Mouse (Mus musculus) kidney, postnatal 0 days (tissue): Measurements from ENCODE around the gene Epm2aip1. TPM values are rescaled to one million over a fixed set of nuclear protein-coding genes. Genes with fewer than 3 reads are reported as not detected.

Experiments used
- ATAC-seq: fragments of 200-750 bp; cut with Nextera tagmentation; replicated peaks from 2 replicates; pipeline ENCODE4 v1.8.0; 2017; ENCODE audit warnings: low read depth, moderate number of reproducible peaks, moderate TSS enrichment, moderate library complexity; ENCODE audit not compliant: low FRiP score
- DNase-seq: peaks from one replicate; pipeline ENCODE4 v3.0.0-alpha.2; 2016; ENCODE audit warnings: low spot score
- H3K27ac ChIP-seq: fragments of 300-500 bp; sonication (generic); 2 replicates; pipeline ENCODE4 v1.5.1; 2014; ENCODE audit warnings: mild to moderate bottlenecking
- H3K27me3 ChIP-seq: fragments of 300-500 bp; sonication (generic); 2 replicates; pipeline ENCODE4 v1.6.1; 2014; ENCODE audit warnings: low read length, mixed read lengths; ENCODE audit not compliant: insufficient read depth
- H3K36me3 ChIP-seq: fragments of 300-500 bp; sonication (generic); 2 replicates; pipeline ENCODE4 v1.6.1; 2014; ENCODE audit warnings: low read length, mixed read lengths; ENCODE audit not compliant: insufficient read depth
- H3K4me1 ChIP-seq: fragments of 300-500 bp; sonication (generic); replicated peaks from 2 replicates; pipeline ENCODE4 v1.6.1; 2014; ENCODE audit warnings: antibody characterized with exemption, low read length, mixed read lengths; ENCODE audit not compliant: insufficient read depth
- H3K4me2 ChIP-seq: fragments of 300-500 bp; sonication (generic); 2 replicates; pipeline ENCODE4 v1.6.1; 2014; ENCODE audit warnings: mild to moderate bottlenecking, low read length, moderate library complexity, mixed read lengths
- H3K4me3 ChIP-seq: fragments of 300-500 bp; sonication (generic); replicated peaks from 2 replicates; pipeline ENCODE4 v1.5.1; 2014; ENCODE audit warnings: low read depth, low read length
- H3K9ac ChIP-seq: fragments of 300-500 bp; sonication (generic); 2 replicates; pipeline ENCODE4 v1.6.1; 2014; ENCODE audit warnings: low read depth, low read length
- H3K9me3 ChIP-seq: fragments of 300-500 bp; sonication (generic); replicated peaks from 2 replicates; pipeline ENCODE4 v1.6.1; 2016; ENCODE audit warnings: low read length, inconsistent platforms, mixed read lengths
- CTCF ChIP-seq: IDR thresholded peaks from 2 replicates; pipeline ENCODE4 v1.5.1; 2016; ENCODE audit warnings: antibody characterized with exemption, low read depth, mild to moderate bottlenecking, moderate library complexity
- WGBS: fragments of 180-500 bp; shearing (Covaris S2); extraction: QIAGEN DNeasy Blood & Tissue Kit; methylation state at CpG from one replicate; pipeline ENCODE4 v1.1.7; 2014; 5-methylcytosine and 5-hydroxymethylcytosine counted together
- polyA plus RNA-seq: library from polyadenylated mRNA; unstranded; fragments of >200 nt; fragmentation: Nextera tagmentation; extraction: Ambion mirVana; gene quantifications from 2 replicates; pipeline ENCODE4 v1.2.1, GENCODE M21; 2015

The Epm2aip1 gene
- polyA plus RNA-seq, 1 experiment from 2014 or later = 18.6 TPM

DNA sequence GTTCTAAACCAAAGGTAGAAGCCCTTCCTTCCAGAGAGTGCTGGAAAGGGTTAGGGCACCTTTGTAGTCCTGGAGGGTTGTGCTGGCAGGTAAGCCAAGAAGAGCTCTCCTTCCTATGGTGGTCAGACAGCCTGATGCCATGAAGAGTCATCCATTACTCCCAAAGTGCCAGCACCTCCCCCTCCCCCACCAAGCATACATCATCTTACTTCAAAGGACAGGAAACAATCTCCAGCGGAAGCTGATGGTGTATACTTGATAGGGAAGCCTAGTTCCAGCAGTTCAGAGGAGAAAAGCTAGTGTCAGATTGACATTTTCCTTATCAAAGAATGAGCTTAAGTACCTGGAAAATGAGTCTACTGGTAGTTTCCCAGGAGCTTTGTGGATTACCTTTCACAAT lies 3.4 kb downstream of the Epm2aip1 start:
- peaks cover 27% of the 10 kb centered on the region for H3K4me1 ChIP-seq
- H3K4me3 ChIP-seq = no peak overlapping the region
- H3K9me3 ChIP-seq = no peaks in the 10 kb centered on the region
- peak overlapping the region; percentile 88 for H3K4me2 ChIP-seq
- H3K9ac ChIP-seq = 0 out of 2 replicates have a peak overlapping the region, but pooled peaks have one; percentile 37
- DNase-seq = peak; percentile 9
- no peaks in the 10 kb centered on the region for H3K27me3 ChIP-seq
- peaks cover 6% of the 10 kb centered on the region; the same call in 1 of the 2 replicates for H3K36me3 ChIP-seq
- WGBS = 33% methylated on average over 1 of the region's 1 CpGs
- ATAC-seq = no peak
- no peak for TF ChIP-seq CTCF
- H3K27ac ChIP-seq = no peak overlapping the region

DNA sequence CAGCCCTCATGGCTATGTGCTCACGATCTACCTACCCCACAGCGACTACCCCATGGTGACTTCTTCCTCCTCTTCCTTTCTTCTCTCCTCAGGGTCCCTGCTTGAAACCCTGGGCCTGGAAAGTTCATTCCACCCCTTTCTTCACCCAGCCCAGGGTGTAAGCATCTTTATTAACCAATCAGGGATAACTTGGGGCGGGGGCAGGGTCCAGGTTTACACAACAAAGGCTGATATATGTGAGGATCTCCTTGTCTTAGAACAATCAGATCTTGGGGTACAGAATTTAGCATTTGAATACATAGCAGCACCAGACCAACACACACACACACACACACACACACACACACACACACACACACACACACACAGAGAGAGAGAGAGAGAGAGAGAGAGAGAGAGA lies 13.3 kb downstream of the Epm2aip1 start:
- no peak for TF ChIP-seq CTCF
- 44% methylated on average over 3 of the region's 3 CpGs for WGBS
- no peaks in the 10 kb centered on the region for H3K9me3 ChIP-seq

DNA sequence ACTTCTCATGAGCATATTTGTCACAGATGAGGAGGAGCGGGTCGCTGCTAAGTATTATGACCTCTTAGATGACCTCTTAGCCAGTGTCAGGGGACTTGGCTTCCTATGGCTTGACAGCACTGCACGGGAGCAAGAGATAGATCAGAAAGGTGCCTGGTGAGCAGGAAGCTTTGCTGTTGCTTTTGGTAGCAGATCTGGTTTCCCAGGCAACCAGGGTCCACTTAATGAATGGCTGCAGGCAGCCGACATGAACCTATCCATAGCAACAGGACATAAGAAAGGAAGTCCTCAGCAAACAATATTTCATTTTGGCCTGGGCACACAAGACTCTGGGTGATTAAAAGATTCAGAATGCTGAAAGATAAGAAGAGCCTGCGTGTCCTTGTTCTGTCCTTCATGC lies 13.9 kb downstream of the Epm2aip1 start:
- H3K4me2 ChIP-seq = no peak overlapping the region
- 26% methylated on average over 5 of the region's 5 CpGs for WGBS
- no peak for TF ChIP-seq CTCF
- no peak overlapping the region for H3K27ac ChIP-seq
- H3K27me3 ChIP-seq = no peaks in the 10 kb centered on the region
- 0 out of 2 replicates have a peak, but pooled peaks cover 7% of the 10 kb centered on the region for H3K4me1 ChIP-seq
- no peaks in the 10 kb centered on the region for H3K9me3 ChIP-seq
- no peak overlapping the region for H3K9ac ChIP-seq
- peak; percentile 8 for DNase-seq
- H3K36me3 ChIP-seq = no peaks in the 10 kb centered on the region
- no peak overlapping the region for H3K4me3 ChIP-seq
- no peak for ATAC-seq

More for the DNA sequence above, 13.3 kb downstream of the Epm2aip1 start:
- Histone ChIP-seq H3K36me3 (no peaks in the 10 kb centered on the region), H3K27ac (no peak overlapping the region), H3K27me3 (no peaks in the 10 kb centered on the region), H3K9ac (no peak overlapping the region), H3K4me3 (no peak overlapping the region), H3K4me1 (0 out of 2 replicates have a peak, but pooled peaks cover 7% of the 10 kb centered on the region), H3K4me2 (no peak overlapping the region)
- ATAC-seq = no peak
- no peak for DNase-seq

DNA sequence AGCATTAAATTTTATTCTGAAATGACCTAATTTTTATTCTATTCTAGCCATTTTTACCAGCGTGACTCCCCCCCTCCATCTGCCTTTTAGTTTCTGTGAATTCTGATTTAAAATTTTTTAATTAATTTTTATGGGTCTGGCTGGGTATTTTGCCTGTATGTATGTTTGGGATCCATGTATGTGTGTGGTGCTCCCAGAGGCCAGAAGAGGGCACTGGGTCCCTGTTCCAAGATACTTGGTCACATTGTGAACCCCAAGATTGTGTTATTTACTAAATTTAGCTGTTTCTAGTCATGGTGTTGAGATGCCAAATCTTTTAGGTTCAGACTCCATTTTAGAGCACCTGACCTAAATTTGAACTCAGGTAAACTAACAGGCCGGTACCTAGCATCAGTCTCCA lies 14.7 kb downstream of the Epm2aip1 start:
- H3K4me3 ChIP-seq = no peak overlapping the region
- no peak overlapping the region for H3K4me2 ChIP-seq
- DNase-seq (no peak), ATAC-seq (no peak)
- peak; percentile 24; the same call in 1 of the 2 replicates for TF ChIP-seq CTCF
- no peak overlapping the region for H3K27ac ChIP-seq
- H3K9ac ChIP-seq = no peak overlapping the region
- WGBS = 73% methylated on average over 2 of the region's 2 CpGs
- H3K4me1 ChIP-seq = 0 out of 2 replicates have a peak, but pooled peaks cover 7% of the 10 kb centered on the region
- H3K27me3 ChIP-seq = no peaks in the 10 kb centered on the region
- no peaks in the 10 kb centered on the region for H3K36me3 ChIP-seq
- H3K9me3 ChIP-seq = no peaks in the 10 kb centered on the region

DNA sequence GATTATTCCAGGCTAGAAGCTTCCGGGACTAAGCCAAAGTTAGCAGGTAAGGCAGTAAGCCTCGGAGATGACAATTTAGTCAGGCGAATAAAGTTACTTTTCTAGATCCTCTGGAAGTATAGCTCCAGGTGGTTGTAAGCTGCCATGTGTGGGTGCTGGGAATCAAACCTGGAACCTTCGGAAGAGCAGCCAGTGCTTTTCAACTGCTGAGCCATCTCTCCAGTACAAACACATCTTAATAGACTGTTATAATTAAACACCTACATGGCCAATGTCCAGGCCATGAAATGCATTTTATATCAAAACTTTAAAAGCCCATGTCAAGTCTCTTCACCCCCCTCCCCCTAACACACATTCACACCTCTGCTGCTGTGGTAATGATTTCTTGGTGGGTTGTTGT lies 16.2 kb downstream of the Epm2aip1 start:
- Histone ChIP-seq H3K4me2 (no peak overlapping the region), H3K27ac (no peak overlapping the region), H3K36me3 (no peaks in the 10 kb centered on the region), H3K9ac (no peak overlapping the region), H3K4me3 (no peak overlapping the region), H3K27me3 (no peaks in the 10 kb centered on the region), H3K9me3 (no peaks in the 10 kb centered on the region), H3K4me1 (0 out of 2 replicates have a peak, but pooled peaks cover 7% of the 10 kb centered on the region)
- 96% methylated on average over 4 of the region's 4 CpGs for WGBS
- TF ChIP-seq CTCF = no peak
- ATAC-seq (no peak), DNase-seq (no peak)

DNA sequence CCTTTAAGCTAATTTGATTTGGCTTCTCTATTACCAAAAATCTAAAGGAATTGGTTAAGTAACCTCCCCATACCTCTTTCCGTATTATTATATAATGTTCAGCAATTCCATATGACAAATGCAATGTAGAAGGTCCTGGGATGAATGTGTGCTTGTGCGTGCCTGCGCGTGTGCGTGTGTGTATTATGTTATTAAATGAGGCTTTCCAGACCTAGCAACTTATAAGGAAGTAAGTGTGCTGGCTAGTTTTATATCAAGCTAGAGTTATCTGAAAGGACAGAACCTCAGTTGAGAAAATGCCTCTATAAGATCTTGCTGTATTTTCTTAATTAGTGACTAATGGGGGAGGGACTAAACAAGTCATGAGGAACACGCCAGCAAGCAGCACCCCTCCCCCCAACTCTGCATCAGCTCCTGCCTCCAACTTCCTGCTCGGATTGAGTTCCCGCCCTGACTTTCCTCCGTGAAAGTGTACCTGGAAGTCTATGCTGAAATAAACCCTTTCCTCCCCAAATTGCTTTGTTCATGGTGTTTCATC lies 17.6 kb downstream of the Epm2aip1 start:
- H3K36me3 ChIP-seq = no peaks in the 10 kb centered on the region
- H3K27me3 ChIP-seq = no peaks in the 10 kb centered on the region
- peak; percentile 74 for ATAC-seq
- H3K27ac ChIP-seq = peak overlapping the region; percentile 72
- no peak overlapping the region for H3K9ac ChIP-seq
- peak overlapping the region; percentile 47 for H3K4me2 ChIP-seq
- 53% methylated on average over 9 of the region's 9 CpGs for WGBS
- DNase-seq = peak; percentile 70
- 0 out of 2 replicates have a peak, but pooled peaks cover 7% of the 10 kb centered on the region for H3K4me1 ChIP-seq
- H3K4me3 ChIP-seq = 0 out of 2 replicates have a peak overlapping the region, but pooled peaks have one; percentile 4
- no peaks in the 10 kb centered on the region for H3K9me3 ChIP-seq
- TF ChIP-seq CTCF = no peak
